Mouse (Mus musculus): ENCODE results near the gene Zmynd8.
A peak's percentile ranks its signal among the peaks of the same experiment; 100 is the strongest.
"Not testable (repeated sequence)": the region's sequence is repeated elsewhere in the genome, so short reads cannot be mapped to it uniquely, and the experiment has no call there.

The Zmynd8 gene

DNA sequence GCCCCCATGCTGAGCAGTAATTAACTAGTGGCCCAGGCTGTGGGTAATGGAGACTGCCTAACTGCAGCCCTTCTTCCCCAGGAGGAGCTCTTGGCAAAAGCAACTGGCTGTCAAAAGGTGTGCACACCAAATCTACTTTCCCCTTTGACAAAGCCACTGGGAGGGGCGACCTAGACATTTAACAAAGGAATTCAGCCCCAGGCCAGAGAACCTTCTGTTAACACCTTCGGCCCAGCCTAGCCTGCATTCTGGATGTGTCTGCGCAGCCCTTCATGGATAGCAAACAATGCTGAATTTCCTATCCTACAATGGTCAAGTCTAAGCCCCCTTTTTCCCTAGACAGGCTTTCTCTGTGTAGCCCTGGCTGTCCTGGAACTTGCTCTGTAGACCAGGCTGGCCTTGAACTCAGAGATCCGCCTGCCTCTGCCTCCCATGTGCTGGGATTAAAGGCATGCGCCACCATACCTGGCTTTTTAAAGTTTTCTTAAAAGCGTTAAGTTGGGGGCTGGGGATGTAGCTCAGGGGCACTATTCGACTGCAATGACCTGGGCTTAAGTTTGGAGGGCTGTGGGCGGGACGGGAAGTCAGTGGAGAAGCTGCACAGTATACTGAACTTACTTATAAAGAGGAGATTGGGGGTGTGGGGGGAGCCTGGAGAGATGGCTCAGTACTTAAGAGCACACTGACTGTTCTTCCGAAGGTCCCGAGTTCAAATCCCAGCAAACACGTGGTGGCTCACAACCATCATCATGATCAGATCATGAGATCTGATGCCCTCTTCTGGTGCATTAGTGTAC lies 90.4 kb downstream of the Zmynd8 start:
- no peak for DNase-seq (ENCODE audit: low spot score in 2 of 2)

DNA sequence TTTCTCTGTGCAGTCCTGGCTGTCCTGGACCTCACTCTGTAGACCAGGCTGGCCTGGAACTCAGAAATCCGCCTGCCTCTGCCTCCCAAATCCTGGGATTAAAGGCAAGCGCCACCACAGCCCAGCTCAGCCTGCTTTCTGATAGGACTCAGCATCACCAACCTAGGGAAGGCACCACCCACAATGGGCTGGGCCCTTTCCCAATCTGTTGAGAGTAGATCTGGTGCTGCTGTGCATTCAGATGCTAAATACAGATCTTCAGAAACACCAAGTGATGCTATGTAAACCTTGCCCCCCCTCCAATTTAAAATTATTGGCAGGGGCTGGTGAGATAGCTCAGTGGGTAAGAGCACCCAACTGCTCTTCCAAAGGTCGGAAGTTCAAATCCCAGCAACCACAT lies 98.6 kb downstream of the Zmynd8 start:
- not testable (repeated sequence) for DNase-seq (ENCODE audit: low spot score in 2 of 2)

DNA sequence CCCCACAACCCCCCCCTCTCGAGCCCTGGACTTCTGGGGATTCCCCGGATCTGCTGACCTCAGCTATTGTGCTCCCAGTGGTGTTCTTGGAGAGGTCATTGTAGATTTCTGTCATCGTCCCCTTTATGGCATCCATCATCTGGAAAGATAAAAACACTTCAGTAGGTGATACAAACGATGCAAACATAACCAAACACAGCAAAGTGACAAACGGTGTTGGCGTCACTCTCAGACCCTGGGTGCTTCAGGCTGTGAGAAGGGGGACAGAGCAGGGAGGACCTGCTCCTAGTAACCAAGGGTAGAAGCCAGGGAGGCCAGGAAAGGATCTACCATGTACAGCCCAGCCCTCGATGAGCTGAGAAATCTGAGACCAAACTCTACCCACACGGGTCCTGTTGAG lies 100.9 kb downstream of the Zmynd8 start:
- no peak for DNase-seq (ENCODE audit: low spot score in 2 of 2)

DNA sequence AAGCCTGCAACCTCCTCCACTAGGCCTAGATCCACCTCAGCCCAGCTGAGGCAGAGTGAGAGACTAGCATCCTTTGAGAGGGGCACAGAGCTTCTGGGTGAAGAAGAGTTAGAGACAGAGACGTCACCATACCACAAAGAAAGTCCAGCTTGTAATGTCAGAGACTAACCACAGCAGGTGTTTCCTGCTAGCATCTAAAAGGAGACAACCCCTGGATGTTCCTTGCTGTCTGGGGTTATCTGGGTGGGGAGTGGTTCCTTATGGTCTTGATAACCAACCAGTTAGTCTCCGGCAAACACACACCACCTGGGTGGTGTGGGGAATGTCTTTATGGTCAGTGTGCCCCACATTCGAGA lies 105.6 kb downstream of the Zmynd8 start:
- DNase-seq (ENCODE audit: low spot score in 2 of 2), result no peak

DNA sequence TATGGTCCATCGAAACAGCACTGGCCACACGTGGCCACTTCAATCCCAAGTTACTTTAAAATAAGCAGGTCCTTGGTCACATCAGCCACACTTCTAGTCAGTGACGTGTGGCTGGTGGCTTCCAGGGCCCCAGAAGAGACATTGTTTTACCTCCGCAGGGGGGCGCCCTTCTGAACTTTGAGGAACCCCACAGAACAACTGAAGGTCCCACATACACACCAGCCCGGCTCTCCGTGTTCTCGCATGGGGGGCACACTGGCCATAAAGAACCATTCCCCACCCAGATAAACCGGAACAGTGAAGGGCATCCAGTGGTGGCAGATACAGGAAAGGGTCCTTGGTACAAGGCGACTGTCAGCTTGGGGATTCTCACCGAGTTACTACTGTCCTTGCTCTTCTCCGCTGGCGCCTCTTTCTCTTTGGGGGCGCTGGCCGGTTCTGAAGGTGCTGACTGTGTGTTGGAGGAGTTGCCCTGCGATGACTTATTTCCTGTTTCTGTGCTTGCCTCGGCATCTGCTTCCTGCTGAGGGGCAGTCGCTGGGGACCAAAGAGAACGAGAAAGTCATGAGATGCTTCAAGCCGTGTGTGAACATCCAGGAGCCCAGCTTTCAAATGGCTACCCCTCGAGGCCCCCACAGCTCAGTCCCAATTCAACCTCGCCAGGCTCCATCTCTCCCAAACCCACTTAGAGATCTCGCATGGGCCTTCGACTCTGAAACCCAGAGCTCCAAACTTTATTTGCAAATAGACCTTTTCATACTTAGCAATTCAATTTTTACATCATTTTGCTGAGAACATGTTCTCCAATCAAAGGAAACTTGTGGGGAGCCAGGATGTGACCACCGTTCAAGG lies 106.2 kb downstream of the Zmynd8 start:
- DNase-seq (ENCODE audit: low spot score in 2 of 2), result no peak

DNA sequence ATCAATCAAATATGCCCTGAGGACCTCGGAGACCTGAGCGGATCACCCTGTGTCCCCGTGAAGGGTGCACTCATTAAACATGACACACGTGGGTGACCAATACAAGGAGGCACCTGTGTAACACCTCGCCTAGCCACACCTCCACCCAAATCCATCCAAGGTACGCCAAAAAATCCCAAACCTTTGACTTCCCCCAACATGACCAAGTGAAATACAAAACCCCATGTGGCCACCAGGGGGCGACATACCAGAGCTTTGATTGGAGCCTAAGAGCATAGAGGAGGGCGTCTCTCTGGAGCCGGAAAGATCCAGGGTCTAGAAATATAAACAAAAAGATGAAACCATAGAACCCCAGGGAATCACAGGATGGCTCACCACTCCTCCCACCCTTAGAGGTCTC lies 107.2 kb downstream of the Zmynd8 start:
- peak; percentile 64 for DNase-seq (ENCODE audit: low spot score in 2 of 2)

DNA sequence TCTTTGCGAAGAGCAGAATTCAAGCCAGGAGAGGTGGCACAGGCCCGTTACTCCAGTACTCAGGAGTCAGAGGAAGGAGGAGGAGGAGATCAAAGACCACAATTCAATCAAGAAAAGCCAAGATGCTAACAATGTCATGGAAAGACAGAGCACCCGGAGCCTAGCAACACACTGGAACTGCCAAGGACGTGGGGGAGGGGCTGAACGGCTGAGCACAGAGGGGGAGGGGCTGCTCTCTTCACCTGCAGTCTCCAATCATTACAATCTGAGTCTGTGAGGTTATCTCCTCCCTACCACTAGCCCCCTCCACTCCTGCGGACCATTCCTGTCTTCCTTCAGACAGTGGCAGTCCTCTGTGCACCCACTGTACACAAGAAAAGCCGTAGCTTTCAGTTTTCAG lies 107.8 kb downstream of the Zmynd8 start:
- no peak for DNase-seq (ENCODE audit: low spot score in 2 of 2)

DNA sequence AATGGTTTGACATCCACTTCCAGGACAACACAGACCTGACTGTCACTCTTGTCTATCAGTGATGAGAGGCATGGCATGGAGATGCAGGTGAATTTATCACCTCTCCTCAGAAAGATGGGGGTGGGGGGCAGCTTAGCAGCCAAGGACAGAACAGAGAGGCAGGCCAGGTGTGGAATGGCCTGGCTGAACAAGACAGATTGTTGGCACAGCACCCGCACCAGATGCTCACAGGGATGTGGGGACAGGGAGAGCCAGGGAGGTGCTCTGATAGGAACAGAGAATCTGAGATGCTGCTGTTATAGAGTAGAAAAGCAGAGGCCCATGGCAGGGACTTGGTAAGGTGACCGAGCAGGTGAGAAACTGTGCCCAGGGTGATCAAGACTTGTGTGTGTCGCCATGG lies 109.1 kb downstream of the Zmynd8 start:
- no peak for DNase-seq (ENCODE audit: low spot score in 2 of 2)

DNA sequence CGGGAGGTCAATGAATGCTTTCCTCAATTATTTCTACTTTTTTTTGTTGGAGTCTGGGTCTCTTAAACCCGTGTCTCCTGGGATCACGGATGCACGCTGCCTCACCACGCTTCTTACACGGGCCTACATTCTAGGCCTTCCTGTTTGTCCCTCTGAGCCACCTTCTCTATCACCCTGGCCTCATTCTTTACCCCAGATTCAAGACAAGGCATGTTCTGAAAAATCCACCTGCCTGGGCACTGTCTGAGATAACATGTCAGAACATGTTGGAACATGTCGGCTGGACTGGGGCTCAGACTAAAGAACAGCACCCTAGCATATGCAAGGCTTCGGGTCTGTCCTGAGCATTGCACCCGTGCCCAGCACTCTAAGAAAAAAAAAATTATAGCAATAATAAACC lies 110.0 kb downstream of the Zmynd8 start:
- DNase-seq (ENCODE audit: low spot score in 2 of 2), result no peak

DNA sequence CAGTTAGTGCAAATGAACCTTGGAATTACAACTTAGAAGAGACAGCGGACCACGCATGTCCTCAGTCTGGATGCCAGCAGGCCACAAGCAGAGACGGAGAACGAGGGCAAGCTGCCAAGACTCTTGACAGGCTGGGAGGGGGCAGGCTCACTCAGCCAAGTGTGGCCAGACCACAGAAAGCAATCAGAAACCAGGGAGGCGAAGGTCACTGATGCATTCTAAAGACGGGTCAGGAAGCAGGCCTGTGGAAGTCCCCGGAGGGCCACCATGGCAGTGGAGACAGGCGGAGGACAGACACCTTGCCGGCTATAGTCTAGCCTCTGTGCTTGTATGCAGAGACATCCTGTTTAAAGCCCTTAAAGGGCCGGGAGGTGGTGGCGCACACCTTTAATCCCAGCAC lies 110.8 kb downstream of the Zmynd8 start:
- peak; percentile 71 to 75 for DNase-seq (ENCODE audit: low spot score in 2 of 2)

DNA sequence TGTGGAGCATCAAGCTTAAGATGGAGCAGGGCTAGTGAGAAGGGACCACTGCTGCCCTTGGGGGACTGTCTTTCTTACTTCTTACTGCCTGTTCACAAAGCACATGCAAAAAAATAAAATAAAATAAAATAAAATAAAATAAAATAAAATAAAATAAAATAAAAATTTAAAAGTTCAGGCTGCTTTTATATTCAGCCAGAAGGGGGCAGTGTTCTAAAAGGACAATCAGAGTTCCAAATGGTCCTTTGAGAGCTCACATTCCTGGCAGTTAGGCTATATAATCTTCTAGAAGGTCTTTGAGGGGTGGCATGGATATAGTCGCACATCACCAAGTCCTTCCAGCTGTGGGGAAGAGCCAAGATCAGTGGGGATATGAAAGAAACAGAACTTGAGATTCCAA lies 112.3 kb downstream of the Zmynd8 start:
- no peak for DNase-seq (ENCODE audit: low spot score in 2 of 2)

DNA sequence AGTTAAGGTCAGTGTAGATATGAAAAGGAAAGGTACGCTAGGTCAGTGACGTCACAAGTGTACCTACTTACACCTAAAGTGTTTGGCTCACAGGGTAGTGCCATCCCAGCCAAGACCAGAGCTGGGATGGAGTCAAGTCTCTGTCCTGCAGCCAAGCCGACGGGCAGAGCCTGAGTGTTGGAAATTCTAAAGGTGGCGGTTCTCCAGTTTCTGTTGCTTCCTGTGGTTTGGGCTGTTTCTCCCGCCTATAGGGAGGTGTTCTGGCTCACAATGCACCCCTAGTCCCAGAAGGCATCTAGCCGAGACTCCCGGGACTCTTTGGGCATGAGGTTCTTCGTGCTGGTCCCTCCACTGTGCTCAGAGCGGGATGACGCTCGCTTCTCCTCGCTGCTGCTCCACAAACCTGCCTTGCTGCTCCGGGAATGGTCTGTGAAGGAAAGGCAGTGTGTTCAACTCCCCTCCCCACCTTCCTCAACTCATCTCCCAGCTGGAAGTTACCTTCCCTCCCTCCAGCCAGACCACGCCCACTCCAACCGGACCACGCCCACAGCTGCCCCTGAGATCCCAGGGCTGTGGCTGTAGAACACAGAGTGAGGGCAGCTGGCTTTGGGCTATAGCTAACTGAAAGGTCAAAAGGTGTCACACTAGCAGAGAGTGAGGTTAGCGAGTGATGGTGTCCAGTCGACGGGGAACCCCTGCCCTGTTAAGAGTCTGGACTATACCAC lies 113.3 kb downstream of the Zmynd8 start:
- DNase-seq (ENCODE audit: low spot score in 2 of 2), result no peak

DNA sequence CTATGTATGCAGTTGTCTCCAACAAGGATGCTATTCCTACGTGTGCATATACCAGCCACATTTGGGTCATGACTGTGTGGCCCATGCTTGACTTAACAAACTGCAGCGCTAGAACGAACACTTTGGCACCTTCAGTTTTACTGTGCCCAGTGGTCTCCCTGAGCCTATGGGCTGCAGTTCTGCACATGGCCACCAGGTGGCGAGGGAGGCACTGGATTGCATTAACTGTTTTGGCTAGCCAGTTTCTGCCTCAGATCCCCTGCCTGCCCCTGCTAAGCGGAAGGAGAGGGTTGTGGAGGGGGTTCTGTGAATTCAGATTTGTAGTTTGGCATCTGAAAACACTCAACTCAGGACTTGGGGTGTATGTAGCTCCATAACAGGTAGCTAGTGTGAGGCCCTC lies 116.5 kb downstream of the Zmynd8 start:
- peak; percentile 87 to 88 for DNase-seq (ENCODE audit: low spot score in 2 of 2)

DNA sequence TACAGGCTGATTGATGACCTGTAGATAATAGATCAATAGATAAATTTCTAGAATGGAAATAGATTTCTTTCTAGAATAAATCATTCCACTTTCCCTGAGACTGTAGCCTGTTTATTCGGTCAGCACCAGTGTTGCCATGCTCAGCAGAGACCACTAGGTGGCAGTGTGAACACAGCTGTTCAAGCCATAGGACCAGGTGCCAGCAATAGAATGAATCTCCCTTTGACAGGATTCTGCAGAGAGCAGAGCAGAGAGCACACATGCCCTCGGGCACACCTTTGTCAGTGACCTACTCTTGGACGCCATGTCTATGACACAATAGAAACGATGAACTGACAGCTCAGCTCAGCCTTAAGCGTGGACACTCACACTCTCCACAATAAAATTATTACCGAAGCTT lies 119.9 kb downstream of the Zmynd8 start:
- DNase-seq (ENCODE audit: low spot score in 2 of 2), result peak; percentile 89 to 91

DNA sequence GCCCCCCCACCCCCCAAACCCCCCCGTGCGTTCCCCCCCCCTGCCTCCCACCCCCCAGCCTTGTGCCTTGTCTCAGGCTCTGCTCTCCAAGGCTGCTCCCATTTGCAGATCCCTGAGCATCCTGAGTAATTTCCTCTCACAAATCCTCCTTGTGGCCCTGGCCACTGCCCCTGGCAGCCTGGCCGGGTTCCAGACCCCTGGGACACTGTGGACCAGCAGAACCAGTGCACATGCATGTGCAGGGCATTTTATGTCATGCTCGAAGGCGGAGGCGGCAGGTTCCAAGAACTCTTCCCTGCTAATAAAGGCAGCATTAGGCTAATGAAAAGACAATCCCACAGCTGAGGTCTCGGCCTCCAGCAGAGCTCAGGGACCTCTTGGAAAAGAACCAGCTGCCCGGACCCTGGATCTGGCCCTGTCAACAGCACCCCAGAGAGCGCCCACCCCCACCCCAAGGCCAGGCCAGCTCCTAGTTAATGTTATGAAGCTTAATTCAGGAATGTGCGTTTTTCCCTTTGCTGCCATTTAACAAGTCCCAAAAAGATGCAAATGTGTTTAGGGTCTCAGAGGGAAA lies 129.4 kb downstream of the Zmynd8 start:
- no peak for DNase-seq (ENCODE audit: low spot score in 2 of 2)

DNA sequence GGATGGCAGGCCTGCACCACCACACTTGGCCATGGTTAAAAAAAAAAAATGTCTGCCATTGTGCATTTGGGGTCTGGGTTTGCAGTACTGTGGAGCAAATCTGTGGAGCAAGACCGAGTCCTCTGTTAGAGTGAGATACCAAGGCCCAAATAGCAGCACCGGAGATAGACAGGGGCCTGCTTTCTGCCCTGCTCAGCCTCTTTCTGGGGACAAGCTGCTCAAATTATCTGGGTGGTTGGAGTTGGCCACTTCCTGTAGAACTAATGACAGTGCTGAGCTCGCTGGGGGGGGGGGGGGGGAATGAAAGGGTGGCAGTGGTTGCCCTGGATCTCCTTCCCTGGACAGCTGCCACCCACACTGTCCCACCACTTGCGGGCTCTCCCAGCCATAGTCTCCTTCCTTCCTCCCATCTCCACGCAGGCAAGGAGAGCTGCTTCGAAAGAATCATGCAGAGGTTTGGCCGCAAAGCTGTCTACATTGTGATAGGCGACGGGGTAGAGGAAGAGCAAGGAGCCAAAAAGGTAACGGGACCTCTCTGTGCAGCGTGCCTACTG lies 129.9 kb downstream of the Zmynd8 start:
- DNase-seq (ENCODE audit: low spot score in 2 of 2), result no peak

DNA sequence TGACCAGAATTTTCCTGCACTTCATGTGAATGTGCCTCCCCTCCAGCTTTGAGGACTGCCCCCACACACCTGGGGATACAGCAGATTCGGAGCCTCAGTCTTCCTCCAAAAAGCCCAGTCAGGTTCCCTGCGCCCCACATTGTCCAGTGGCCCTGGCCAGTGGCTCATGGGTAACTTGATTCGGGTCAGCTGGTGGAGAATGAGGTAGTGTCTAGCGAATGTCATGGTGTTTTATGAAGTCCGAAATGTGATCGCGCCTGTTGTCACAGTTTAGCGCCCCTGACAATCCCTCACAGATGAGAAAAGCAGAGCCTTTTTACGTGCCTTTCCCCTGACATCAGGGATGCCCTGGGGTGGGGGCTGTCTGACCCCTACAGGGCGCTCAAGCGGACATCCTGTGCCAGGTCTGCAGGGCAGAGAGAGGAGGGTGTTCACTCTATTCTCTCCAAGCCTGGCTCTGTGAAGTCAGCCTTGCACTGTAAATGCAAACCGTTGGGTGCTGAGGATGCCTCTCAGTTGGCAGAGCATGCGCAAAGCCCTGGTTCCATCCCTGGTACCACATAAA lies 139.3 kb downstream of the Zmynd8 start:
- DNase-seq (ENCODE audit: low spot score in 2 of 2), result no peak

DNA sequence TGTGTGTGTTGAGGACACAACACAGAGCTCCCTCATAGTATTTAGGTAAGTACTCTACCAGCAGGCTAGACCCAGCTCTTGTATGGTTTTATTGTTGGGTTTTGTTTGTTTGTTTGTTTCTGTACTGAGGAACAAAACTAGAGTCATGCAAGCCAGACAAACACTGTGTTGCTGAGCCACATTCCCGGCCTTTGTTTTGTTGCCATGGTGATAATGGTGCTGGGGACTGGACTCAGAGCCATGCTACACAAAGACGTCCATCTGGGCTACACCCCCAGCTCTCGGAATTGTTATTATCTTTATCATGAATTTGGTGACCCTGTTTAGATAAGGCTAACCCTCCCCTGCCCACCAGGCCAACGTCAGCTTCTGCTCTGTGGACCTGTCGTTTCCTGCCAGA lies 140.3 kb downstream of the Zmynd8 start:
- peak in 1 of 2 experiments; percentile 20 for DNase-seq (ENCODE audit: low spot score in 2 of 2)

DNA sequence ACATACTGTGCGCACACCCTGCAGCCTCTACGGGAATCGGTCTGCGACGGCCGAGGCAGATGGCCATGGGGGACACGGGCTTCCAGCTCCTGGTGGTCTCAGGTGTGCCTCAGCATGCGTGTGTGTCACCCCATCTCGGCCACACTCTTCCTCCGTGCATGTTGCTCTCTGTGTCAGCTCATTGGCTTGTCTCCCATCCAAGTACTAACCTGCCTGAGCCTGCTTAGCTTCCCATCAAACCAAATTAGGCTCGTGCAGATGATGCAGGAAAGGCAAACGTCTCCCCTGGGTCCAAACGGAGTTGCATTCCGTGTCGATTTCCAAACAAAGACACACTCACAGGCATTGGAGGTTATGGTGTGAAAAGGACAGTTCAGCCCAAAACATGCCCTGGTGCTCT lies 141.0 kb downstream of the Zmynd8 start:
- DNase-seq (ENCODE audit: low spot score in 2 of 2), result no peak

DNA sequence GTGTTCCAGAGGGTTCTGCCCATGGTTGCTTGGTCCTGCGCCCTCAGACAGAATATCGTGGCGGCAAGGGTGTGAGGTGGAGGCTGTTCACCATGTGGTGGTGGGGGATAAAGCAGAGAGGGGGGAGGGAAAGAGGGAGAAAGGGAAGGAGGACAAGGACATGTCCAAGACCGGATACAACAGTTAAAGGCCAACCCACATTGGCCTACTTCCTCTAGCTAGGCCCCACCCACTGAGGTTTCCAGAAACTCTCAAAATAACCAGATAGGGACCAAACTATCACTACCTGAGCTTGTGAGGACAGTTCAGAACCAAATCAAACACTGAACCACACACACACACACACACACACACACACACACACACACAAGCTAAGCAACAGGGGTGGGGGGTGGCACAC lies 146.1 kb downstream of the Zmynd8 start:
- no peak for DNase-seq (ENCODE audit: low spot score in 2 of 2)

DNA sequence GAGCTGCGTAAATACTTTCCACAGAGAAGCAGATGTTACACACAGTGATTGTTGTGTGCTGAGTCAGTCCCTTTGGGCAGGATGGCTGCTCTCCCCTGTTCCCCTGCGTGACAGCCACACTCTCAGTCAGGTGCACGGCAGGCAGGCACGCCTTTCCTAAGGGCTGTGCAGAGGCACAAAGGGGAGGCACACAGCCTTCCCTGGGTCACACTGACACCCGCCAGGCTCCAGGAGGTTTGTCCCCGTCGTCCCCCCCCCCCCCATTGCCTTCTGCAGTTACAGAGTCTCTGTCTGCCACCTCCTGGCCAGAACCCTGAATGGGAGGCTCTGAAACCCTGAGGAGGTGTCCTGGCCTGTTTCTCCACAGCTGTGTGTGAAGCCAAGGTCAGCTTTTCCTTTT lies 147.7 kb downstream of the Zmynd8 start:
- DNase-seq (ENCODE audit: low spot score in 2 of 2), result peak; percentile 15 to 22

DNA sequence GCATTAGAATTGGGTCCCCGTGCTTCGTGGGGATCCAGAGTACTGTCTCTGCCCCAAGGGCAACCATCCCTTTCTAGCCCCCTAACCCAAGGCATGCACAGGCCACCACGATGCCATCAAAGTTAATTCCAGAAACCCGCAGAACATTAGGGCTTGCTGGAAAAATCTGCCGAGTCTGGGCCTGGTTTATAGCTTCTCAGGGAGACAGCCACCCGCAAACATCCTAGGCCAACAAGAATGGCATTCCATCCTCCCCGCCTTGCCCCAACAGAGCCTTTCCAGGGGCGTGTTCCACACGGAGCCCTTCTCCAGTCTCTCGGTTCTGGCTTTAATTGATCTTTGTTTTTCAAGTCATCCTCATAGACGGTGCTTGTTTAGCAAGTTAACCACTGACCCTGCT lies 150.4 kb downstream of the Zmynd8 start:
- DNase-seq (ENCODE audit: low spot score in 2 of 2), result no peak

Measured in right cerebral cortex, adult 2 months (tissue).